Mouse (Mus musculus) embryonic facial prominence, embryonic 15.5 days (tissue): ENCODE measurements at regions not wholly inside any gene's neighbourhood (a gene's known extent, or its start where the extent isn't known, plus 50 kb on each side); places are given as distances from the start of the nearest gene placed in this dataset.

ENCODE experiments used
- ATAC-seq: fragments of 200-750 bp; cut with Nextera tagmentation; 2 replicates; pipeline ENCODE4 v1.8.0; 2017; ENCODE audit warnings: low read depth, moderate TSS enrichment; ENCODE audit not compliant: insufficient number of reproducible peaks, low FRiP score, low TSS enrichment
- H3K27ac ChIP-seq: fragments of 300-500 bp; sonication (generic); replicated peaks from 2 replicates; pipeline ENCODE4 v1.5.1; 2015; ENCODE audit warnings: mild to moderate bottlenecking, inconsistent platforms
- H3K27me3 ChIP-seq: fragments of 300-500 bp; sonication (generic); 2 replicates; pipeline ENCODE4 v1.6.1; 2015; ENCODE audit warnings: inconsistent platforms
- H3K36me3 ChIP-seq: fragments of 300-500 bp; sonication (generic); 2 replicates; pipeline ENCODE4 v1.6.1; 2015; ENCODE audit warnings: mild to moderate bottlenecking, inconsistent platforms
- H3K4me1 ChIP-seq: fragments of 300-500 bp; sonication (generic); 2 replicates; pipeline ENCODE4 v1.6.1; 2015; ENCODE audit warnings: inconsistent platforms
- H3K4me2 ChIP-seq: fragments of 300-500 bp; sonication (generic); replicated peaks from 2 replicates; pipeline ENCODE4 v1.6.1; 2015; ENCODE audit warnings: mild to moderate bottlenecking, inconsistent platforms
- H3K4me3 ChIP-seq: fragments of 300-500 bp; sonication (generic); replicated peaks from 2 replicates; pipeline ENCODE4 v1.5.1; 2015; ENCODE audit warnings: mild to moderate bottlenecking, inconsistent platforms
- H3K9ac ChIP-seq: fragments of 300-500 bp; sonication (generic); 2 replicates; pipeline ENCODE4 v1.6.1; 2015; ENCODE audit warnings: inconsistent platforms
- H3K9me3 ChIP-seq: fragments of 300-500 bp; sonication (generic); replicated peaks from 2 replicates; pipeline ENCODE4 v1.6.1; 2016; ENCODE audit warnings: inconsistent platforms
- WGBS: fragments of 180-500 bp; shearing (Covaris S2); methylation state at CpG from one replicate; pipeline ENCODE4 v1.1.7; 2015; 5-methylcytosine and 5-hydroxymethylcytosine counted together

GRCm38 (mm10) chr10:126070984-126071713 lies 105.2 kb downstream of the Lrig3 start:
- H3K4me2 ChIP-seq, result no peak overlapping the region
- no peaks in the 10 kb centered on the region for H3K9me3 ChIP-seq
- H3K27me3 ChIP-seq, result no peaks in the 10 kb centered on the region
- 28% methylated on average over 8 of the region's 8 CpGs for WGBS
- no peaks in the 10 kb centered on the region for H3K4me1 ChIP-seq
- ATAC-seq, result no peak
- H3K4me3 ChIP-seq, result no peak overlapping the region
- no peak overlapping the region for H3K27ac ChIP-seq
- H3K9ac ChIP-seq, result no peak overlapping the region
- no peaks in the 10 kb centered on the region for H3K36me3 ChIP-seq

GRCm38 (mm10) chr10:126071714-126072057 lies 105.7 kb downstream of the Lrig3 start:
- no peak overlapping the region for H3K4me3 ChIP-seq

GRCm38 (mm10) chr10:126077313-126077966 lies 111.5 kb downstream of the Lrig3 start:
- no peak overlapping the region for H3K4me2 ChIP-seq
- H3K4me1 ChIP-seq, result no peaks in the 10 kb centered on the region
- H3K4me3 ChIP-seq, result no peak overlapping the region
- no peaks in the 10 kb centered on the region for H3K27me3 ChIP-seq
- H3K27ac ChIP-seq, result no peak overlapping the region
- H3K9me3 ChIP-seq, result no peaks in the 10 kb centered on the region
- no peak for ATAC-seq
- no peak overlapping the region for H3K9ac ChIP-seq
- 90% methylated on average over 1 of the region's 1 CpGs for WGBS
- no peaks in the 10 kb centered on the region for H3K36me3 ChIP-seq

More at GRCm38 (mm10) chr10:126071714-126072057, 105.7 kb downstream of the Lrig3 start:
- Histone ChIP-seq H3K4me2 (no peak overlapping the region), H3K9me3 (no peaks in the 10 kb centered on the region), H3K36me3 (no peaks in the 10 kb centered on the region), H3K27ac (no peak overlapping the region), H3K4me1 (no peaks in the 10 kb centered on the region), H3K9ac (no peak overlapping the region), H3K27me3 (no peaks in the 10 kb centered on the region)
- ATAC-seq, result no peak
- 53% methylated on average over 3 of the region's 3 CpGs for WGBS

DNA sequence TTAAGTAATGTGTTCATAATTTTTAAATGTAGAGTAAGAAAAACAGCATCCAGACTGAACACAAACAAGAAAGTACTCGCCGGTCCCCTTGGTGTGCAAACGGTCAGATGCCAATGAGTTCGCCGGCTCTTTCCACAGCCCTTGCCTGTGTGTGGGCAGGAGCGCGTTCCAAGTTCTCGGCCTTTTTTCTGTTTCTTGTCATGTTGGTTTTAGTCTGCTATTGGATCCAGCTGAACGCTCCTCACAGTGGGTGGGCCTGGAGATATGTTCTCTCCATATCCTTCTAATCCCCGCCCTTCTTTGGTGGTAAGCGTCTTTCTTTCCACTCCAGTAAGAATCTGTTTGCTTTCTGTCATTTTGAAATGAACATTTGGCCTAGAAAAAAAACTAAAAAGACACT lies 116.6 kb downstream of the Lrig3 start:
- 28% methylated on average over 11 of the region's 11 CpGs for WGBS
- H3K4me2 ChIP-seq, result peak overlapping the region; percentile 28; the same call in 1 of the 2 replicates
- no peak overlapping the region for H3K4me3 ChIP-seq

GRCm38 (mm10) chr10:126086684-126087083 lies 120.7 kb downstream of the Lrig3 start:
- H3K9me3 ChIP-seq, result no peaks in the 10 kb centered on the region
- no peaks in the 10 kb centered on the region for H3K4me1 ChIP-seq
- H3K4me2 ChIP-seq, result no peak overlapping the region
- no peak overlapping the region for H3K9ac ChIP-seq
- 89% methylated on average over 5 of the region's 5 CpGs for WGBS
- H3K4me3 ChIP-seq, result no peak overlapping the region
- no peak overlapping the region for H3K27ac ChIP-seq
- no peaks in the 10 kb centered on the region for H3K27me3 ChIP-seq
- ATAC-seq, result no peak
- no peaks in the 10 kb centered on the region for H3K36me3 ChIP-seq

More for the DNA sequence above, 116.6 kb downstream of the Lrig3 start:
- peak; percentile 67; the same call in 1 of the 2 replicates for ATAC-seq
- H3K27ac ChIP-seq, result peak overlapping the region; percentile 19; the same call in 1 of the 2 replicates
- H3K9me3 ChIP-seq, result no peaks in the 10 kb centered on the region
- H3K36me3 ChIP-seq, result no peaks in the 10 kb centered on the region
- no peaks in the 10 kb centered on the region for H3K4me1 ChIP-seq
- no peaks in the 10 kb centered on the region for H3K27me3 ChIP-seq
- H3K9ac ChIP-seq, result no peak overlapping the region

DNA sequence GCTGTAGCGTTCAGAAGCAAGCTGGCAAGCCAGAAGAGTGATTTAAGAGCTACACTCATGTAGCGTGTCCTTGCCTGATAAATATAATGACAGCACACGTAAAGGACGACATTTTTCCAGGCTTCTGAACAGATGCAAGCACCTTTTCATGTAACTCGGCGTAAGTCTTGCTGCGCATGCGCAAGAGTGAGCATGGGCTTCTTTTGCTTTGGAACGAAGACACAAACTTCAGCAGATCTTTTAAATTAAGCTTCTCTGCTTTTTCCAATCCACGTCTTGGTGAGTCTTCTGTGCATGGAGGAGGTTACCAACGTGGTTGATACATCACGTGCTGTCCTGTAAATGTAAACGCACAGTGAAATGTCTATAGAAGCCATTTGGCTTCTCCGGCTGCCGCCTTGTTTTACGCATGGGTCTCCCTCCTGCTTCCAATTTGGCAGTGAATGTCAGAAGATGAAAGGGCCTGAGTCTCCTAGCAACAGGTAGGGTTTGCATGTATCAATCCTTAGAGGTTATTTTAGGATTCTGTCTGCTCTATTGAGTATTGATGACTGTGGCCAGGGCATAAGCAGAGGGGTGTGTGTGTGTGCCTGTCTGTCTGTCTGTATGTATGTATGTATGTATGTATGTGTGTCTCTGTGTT lies 128.4 kb downstream of the Lrig3 start:
- Histone ChIP-seq H3K27ac (no peak overlapping the region), H3K27me3 (no peaks in the 10 kb centered on the region), H3K9me3 (no peaks in the 10 kb centered on the region), H3K4me2 (no peak overlapping the region; the same call in 1 of the 2 replicates), H3K9ac (no peak overlapping the region), H3K36me3 (no peaks in the 10 kb centered on the region), H3K4me3 (no peak overlapping the region), H3K4me1 (no peaks in the 10 kb centered on the region)
- no peak for ATAC-seq
- 60% methylated on average over 16 of the region's 16 CpGs for WGBS

DNA sequence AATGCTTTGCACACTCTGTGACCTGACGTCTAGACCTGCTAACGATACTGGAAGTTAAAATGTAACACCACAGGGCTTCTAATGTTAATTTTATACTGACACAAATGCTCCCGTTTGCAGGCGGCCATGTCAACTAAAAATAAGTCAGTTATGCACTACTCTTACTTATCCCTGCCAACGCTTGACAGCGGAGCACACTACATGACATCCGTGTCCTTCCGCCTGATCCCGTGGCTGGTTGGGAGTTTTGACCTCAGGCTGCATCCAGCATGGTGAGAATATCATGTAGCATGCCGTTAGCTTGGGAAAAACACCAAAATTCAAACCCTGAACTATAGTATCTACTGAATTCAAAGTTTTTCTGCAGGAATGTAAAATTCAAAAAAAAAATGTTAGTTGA lies 131.9 kb downstream of the Lrig3 start:
- H3K4me2 ChIP-seq, result no peak overlapping the region
- no peak overlapping the region for H3K27ac ChIP-seq
- 84% methylated on average over 10 of the region's 10 CpGs for WGBS
- H3K9ac ChIP-seq, result no peak overlapping the region
- no peak for ATAC-seq
- H3K4me1 ChIP-seq, result no peaks in the 10 kb centered on the region
- H3K4me3 ChIP-seq, result no peak overlapping the region
- no peaks in the 10 kb centered on the region for H3K36me3 ChIP-seq
- no peaks in the 10 kb centered on the region for H3K27me3 ChIP-seq
- no peaks in the 10 kb centered on the region for H3K9me3 ChIP-seq

DNA sequence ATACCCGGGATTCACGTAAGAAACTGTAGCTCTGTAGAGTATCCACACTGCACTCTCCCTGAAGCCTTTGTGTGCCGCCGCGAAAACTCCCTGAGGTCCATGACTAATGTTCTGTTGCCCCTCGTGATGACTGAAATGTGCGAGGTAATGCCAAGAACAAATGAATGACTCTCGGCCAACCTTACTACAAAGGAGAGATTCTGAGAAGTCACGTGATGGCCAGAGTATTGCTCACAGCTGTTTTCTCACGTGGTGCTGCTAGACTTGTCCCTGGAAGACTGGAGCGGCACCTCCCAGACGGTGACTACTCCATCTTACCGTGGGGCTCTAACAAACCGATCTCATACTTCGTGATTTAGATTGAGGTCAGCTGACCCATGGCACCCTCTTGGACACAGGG lies 136.9 kb downstream of the Lrig3 start:
- no peaks in the 10 kb centered on the region for H3K4me1 ChIP-seq
- no peaks in the 10 kb centered on the region for H3K36me3 ChIP-seq
- ATAC-seq, result no peak
- no peak overlapping the region for H3K4me3 ChIP-seq
- H3K9ac ChIP-seq, result no peak overlapping the region
- WGBS, result 75% methylated on average over 15 of the region's 15 CpGs
- no peaks in the 10 kb centered on the region for H3K27me3 ChIP-seq
- no peaks in the 10 kb centered on the region for H3K9me3 ChIP-seq
- H3K4me2 ChIP-seq, result no peak overlapping the region
- no peak overlapping the region for H3K27ac ChIP-seq

- no peak overlapping the region for H3K27ac ChIP-seq
- no peaks in the 10 kb centered on the region for H3K4me1 ChIP-seq
- WGBS, result 89% methylated on average over 5 of the region's 5 CpGs
These were observed 147.1 kb downstream of the Lrig3 start for GRCm38 (mm10) chr10:126113106-126113505.

DNA sequence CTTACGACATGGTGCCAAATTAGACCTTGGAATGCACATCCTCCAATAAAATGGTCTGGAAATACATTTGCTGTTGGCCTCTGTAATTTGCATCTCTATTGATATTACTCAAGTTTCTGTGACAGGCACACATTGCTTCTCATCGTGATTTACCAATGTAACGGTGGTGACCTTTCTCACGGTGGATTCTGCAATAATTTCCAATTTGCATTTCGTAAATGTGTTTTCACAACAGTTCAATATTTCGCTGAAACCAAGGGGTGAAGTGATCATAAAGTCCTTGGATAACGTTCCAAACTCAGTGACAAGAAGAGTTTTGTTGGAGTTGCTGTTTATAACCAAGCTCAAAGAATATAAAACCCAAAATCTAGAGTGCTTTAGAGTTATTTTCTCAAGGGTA lies 149.4 kb downstream of the Lrig3 start:
- no peak overlapping the region for H3K4me3 ChIP-seq
- no peak overlapping the region for H3K9ac ChIP-seq
- H3K36me3 ChIP-seq, result no peaks in the 10 kb centered on the region
- no peak overlapping the region for H3K27ac ChIP-seq
- H3K9me3 ChIP-seq, result no peaks in the 10 kb centered on the region
- 78% methylated on average over 7 of the region's 7 CpGs for WGBS
- H3K4me2 ChIP-seq, result no peak overlapping the region
- no peaks in the 10 kb centered on the region for H3K27me3 ChIP-seq
- H3K4me1 ChIP-seq, result no peaks in the 10 kb centered on the region
- no peak for ATAC-seq

More at GRCm38 (mm10) chr10:126113106-126113505, 147.1 kb downstream of the Lrig3 start:
- H3K36me3 ChIP-seq, result no peaks in the 10 kb centered on the region
- no peaks in the 10 kb centered on the region for H3K9me3 ChIP-seq
- H3K4me3 ChIP-seq, result no peak overlapping the region
- no peak overlapping the region for H3K9ac ChIP-seq
- no peak overlapping the region for H3K4me2 ChIP-seq
- H3K27me3 ChIP-seq, result no peaks in the 10 kb centered on the region
- no peak for ATAC-seq

- no peak for ATAC-seq
- H3K36me3 ChIP-seq, result no peaks in the 10 kb centered on the region
- H3K9ac ChIP-seq, result no peak overlapping the region
- no peaks in the 10 kb centered on the region for H3K9me3 ChIP-seq
- no peaks in the 10 kb centered on the region for H3K4me1 ChIP-seq
- no peaks in the 10 kb centered on the region for H3K27me3 ChIP-seq
- no peak overlapping the region for H3K4me3 ChIP-seq
- 63% methylated on average over 10 of the region's 10 CpGs for WGBS
- H3K27ac ChIP-seq, result no peak overlapping the region
- H3K4me2 ChIP-seq, result no peak overlapping the region
These were observed 155.7 kb downstream of the Lrig3 start for GRCm38 (mm10) chr10:126121626-126122025.
